Mouse (Mus musculus): ENCODE data around the gene Gpat3.

Gpat3 gene

GRCm38 (mm10) chr5:100913274-100913673 is 67.8 kb downstream of the Gpat3 start:
- no peak for DNase-seq (ENCODE audit: low read depth in 2 of 2, low spot score in 2 of 2)

GRCm38 (mm10) chr5:100914989-100915388 is 69.5 kb downstream of the Gpat3 start:
- DNase-seq (ENCODE audit: low read depth in 2 of 2, low spot score in 2 of 2), result peak; percentile 49 to 51

- no peak for DNase-seq (ENCODE audit: low read depth in 2 of 2, low spot score in 2 of 2)
Measured at GRCm38 (mm10) chr5:100915411-100915810, 69.9 kb downstream of the Gpat3 start.

GRCm38 (mm10) chr5:100916416-100916815 is 70.9 kb downstream of the Gpat3 start:
- peak; percentile 46 to 51 for DNase-seq (ENCODE audit: low read depth in 2 of 2, low spot score in 2 of 2)

GRCm38 (mm10) chr5:100917252-100917774 is 71.8 kb downstream of the Gpat3 start:
- peak; percentile 69 for DNase-seq (ENCODE audit: low read depth in 2 of 2, low spot score in 2 of 2)

- peak; percentile 44 to 51 for DNase-seq (ENCODE audit: low read depth in 2 of 2, low spot score in 2 of 2)
Measured at GRCm38 (mm10) chr5:100919069-100919468, 73.6 kb downstream of the Gpat3 start.

- no peak for DNase-seq (ENCODE audit: low read depth in 2 of 2, low spot score in 2 of 2)
Measured at GRCm38 (mm10) chr5:100929698-100930097, 84.2 kb downstream of the Gpat3 start.

GRCm38 (mm10) chr5:100943716-100944115 is 98.2 kb downstream of the Gpat3 start:
- DNase-seq (ENCODE audit: low read depth in 2 of 2, low spot score in 2 of 2), result no peak

- no peak for DNase-seq (ENCODE audit: low read depth in 2 of 2, low spot score in 2 of 2)
Measured at GRCm38 (mm10) chr5:100945336-100945735, 99.8 kb downstream of the Gpat3 start.
